Mouse (Mus musculus): ENCODE results near the gene Art3. TPM values are rescaled to one million over a fixed set of nuclear protein-coding genes. Genes with fewer than 3 reads are reported as not detected.
A peak's percentile ranks its signal among the peaks of the same experiment; 100 is the strongest.

The Art3 gene
- total RNA-seq, 2 experiments from 2014 or later: not detected

GRCm38 (mm10) chr5:92458726-92459125 lies 127.1 kb downstream of the Art3 start:
- ATAC-seq (replicated peaks; ENCODE audit: low FRiP score, low TSS enrichment, poor library complexity, severe bottlenecking): no peak

DNA sequence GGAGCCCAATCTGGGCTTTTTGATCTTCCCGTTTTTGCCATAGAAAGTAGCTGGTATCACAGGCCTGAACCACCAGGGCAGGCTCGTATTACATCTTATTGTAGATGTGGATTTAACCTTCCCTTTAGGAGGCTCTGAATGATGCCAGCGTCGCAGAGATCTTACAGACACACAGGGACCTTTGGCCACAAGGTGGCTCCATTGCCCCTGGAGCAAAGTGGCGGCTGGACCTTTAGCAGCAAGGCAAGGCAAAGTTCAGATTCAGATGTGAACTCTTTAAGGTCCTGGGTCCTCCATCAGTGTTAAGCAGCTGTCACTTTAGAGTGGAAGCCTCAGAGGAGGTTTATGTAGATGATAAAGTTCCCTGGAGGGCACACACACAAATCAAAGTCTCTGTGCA lies 129.7 kb downstream of the Art3 start:
- ATAC-seq (replicated peaks; ENCODE audit: low FRiP score, low TSS enrichment, poor library complexity, severe bottlenecking): peak; percentile 49; the same call in 1 of the 2 replicates

Other genes with a start within 250 kb of the Art3 start
- 58.2 and 67.8 TPM in 2 replicates for gene G3bp2, start 248.1 kb upstream of the Art3 start, total RNA-seq (2014; fragmentation: Nextera tagmentation)
- 89.5 and 117 TPM in 2 replicates for gene G3bp2, start 248.1 kb upstream of the Art3 start, total RNA-seq (2017)
- gene Uso1, start 193.9 kb upstream of the Art3 start, total RNA-seq (2014; fragmentation: Nextera tagmentation): 39.3 and 42.0 TPM in 2 replicates
- gene Uso1, start 193.9 kb upstream of the Art3 start, total RNA-seq (2017): 12.2 and 13.4 TPM in 2 replicates
- not detected in 2 replicates for gene U90926, start 116.4 kb upstream of the Art3 start, total RNA-seq (2014; fragmentation: Nextera tagmentation)
- gene U90926, start 116.4 kb upstream of the Art3 start, total RNA-seq (2017): not detected in 2 replicates
- not detected in 2 replicates for gene Ppef2, start 75.5 kb upstream of the Art3 start, total RNA-seq (2014; fragmentation: Nextera tagmentation)
- gene Ppef2, start 75.5 kb upstream of the Art3 start, total RNA-seq (2017): not detected in 2 replicates
- gene Naaa, start 53.7 kb upstream of the Art3 start, total RNA-seq (2014; fragmentation: Nextera tagmentation): 1.1 and 2.9 TPM in 2 replicates
- 2.1 and 5.6 TPM in 2 replicates for gene Naaa, start 53.7 kb upstream of the Art3 start, total RNA-seq (2017)
- 51.6 and 66.7 TPM in 2 replicates for gene Sdad1, start 21.3 kb upstream of the Art3 start, total RNA-seq (2014; fragmentation: Nextera tagmentation)
- gene Sdad1, start 21.3 kb upstream of the Art3 start, total RNA-seq (2017): 91.7 and 93.5 TPM in 2 replicates
- not detected in 2 replicates for gene Cxcl9, start 3.7 kb upstream of the Art3 start, total RNA-seq (2014; fragmentation: Nextera tagmentation)
- not detected in 2 replicates for gene Cxcl9, start 3.7 kb upstream of the Art3 start, total RNA-seq (2017)
- not detected in 2 replicates for gene Cxcl10, start 17.1 kb downstream of the Art3 start, total RNA-seq (2014; fragmentation: Nextera tagmentation)
- 2.2 and 5.6 TPM in 2 replicates for gene Cxcl10, start 17.1 kb downstream of the Art3 start, total RNA-seq (2017)
- 75.8 and 80.0 TPM in 2 replicates for gene Nup54, start 103.4 kb downstream of the Art3 start, total RNA-seq (2014; fragmentation: Nextera tagmentation)
- gene Nup54, start 103.4 kb downstream of the Art3 start, total RNA-seq (2017): 99.1 and 106 TPM in 2 replicates
- gene Scarb2, start 175.0 kb downstream of the Art3 start, total RNA-seq (2014; fragmentation: Nextera tagmentation): 19.0 and 23.6 TPM in 2 replicates
- 52.6 and 58.0 TPM in 2 replicates for gene Scarb2, start 175.0 kb downstream of the Art3 start, total RNA-seq (2017)
- not detected in 2 replicates for gene Fam47e, start 223.2 kb downstream of the Art3 start, total RNA-seq (2014; fragmentation: Nextera tagmentation)
- gene Fam47e, start 223.2 kb downstream of the Art3 start, total RNA-seq (2017): not detected in 2 replicates

All from megakaryocyte-erythroid progenitor cell, adult 5-6 weeks (primary cell).